Mouse (Mus musculus) 3134 (cell line): Measurements from ENCODE around the gene Gdf15.

Experiments
- DNase-seq: peaks from one replicate; pipeline ENCODE4 v3.0.0-alpha.2; 2011; ENCODE audit warnings: low spot score; ENCODE audit not compliant: insufficient read length; ENCODE audit errors: extremely low read depth

The Gdf15 gene

DNA sequence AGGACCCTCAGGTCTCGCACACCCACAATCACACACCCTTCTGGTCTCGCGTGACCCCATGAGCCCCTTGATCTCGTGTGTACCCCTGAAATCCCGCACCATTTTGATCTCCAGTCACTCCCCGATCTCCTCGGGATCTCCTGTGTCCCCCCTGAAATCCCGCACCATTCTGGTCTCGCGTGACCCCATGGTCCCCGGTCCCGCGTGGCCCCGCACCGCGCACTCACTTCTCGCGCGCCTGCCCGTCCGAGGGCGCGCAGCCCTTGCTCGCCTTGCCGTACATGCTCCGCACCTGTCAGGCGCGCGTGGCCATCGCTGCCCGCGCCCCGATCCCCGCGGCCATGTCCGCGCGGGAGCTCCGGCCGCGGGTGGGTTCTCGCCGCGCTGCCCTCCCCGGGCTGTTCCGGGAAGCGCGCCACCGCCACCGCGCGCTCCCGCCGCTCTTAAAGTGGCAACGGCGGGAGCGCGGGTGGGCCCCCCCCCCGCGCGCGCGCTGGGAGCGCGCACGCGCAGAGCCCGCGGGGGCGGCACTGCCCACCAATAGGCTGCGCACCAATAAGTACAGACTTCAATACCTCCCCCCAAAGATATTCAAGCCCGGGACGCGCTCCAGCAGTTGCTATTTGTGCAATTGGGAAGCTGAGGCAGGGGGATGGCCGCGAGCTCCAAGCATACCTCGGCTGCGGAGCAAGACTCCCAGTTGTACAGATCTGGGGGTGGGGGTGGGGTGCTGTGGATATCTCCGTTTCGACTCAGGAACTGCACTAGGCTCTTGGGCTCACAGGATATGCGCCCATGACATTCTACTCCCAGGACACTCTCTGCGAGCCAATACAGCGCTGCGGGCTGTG lies 24.1 kb downstream of the Gdf15 start:
- peak; percentile 91 for DNase-seq

DNA sequence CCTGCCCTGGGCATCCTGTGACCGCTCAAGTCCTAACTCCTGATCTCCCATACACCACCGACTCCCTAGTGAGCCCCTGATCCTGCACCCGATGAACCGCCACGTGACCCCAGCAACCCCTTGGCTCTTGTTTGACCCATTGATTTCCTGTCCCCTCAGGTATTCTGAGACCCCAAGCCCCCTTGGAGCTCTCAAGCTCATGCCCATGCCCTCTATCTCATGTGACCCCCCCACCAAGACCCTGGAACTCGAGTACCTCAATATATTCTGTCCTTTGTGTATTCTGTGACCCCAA lies 24.7 kb downstream of the Gdf15 start:
- no peak for DNase-seq

DNA sequence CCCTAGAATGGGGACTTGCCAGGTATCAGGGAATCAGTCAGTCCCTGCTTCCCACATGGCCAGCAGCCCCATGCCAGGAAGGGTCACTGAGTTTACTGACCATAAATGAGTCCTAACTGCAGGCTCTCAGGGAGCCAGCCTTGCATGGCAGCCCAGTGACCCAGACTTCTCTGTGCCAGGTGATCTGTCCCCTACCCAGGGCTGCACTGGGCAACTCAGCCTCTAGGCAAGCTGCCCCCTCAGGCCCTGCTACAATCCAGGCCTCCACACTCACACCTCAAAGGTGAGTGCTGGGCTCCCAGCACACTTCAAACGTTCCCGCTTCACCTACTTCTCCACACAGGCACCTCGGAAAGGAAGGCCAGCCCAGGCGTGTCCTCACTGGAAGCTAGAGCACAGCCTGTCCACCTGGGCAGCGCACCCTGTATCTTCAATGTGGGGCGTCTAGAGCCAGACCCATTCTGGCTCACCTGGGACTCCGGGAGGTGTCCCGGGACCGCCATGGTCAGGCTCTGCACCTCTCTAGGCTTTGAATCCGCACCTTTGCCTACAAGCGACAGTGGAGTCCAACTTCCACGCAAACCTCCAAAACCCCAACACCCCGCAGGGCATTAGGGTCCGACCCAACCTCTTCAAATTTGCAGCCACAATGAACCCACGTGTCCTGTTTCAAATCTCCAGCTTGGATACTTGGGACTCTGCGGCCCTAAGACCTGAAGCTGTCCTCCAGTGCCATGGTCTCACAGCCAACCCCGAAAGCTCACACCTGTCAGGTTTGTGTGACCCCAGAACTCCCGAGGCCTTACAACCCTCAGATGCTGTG lies 25.3 kb downstream of the Gdf15 start:
- no peak for DNase-seq

DNA sequence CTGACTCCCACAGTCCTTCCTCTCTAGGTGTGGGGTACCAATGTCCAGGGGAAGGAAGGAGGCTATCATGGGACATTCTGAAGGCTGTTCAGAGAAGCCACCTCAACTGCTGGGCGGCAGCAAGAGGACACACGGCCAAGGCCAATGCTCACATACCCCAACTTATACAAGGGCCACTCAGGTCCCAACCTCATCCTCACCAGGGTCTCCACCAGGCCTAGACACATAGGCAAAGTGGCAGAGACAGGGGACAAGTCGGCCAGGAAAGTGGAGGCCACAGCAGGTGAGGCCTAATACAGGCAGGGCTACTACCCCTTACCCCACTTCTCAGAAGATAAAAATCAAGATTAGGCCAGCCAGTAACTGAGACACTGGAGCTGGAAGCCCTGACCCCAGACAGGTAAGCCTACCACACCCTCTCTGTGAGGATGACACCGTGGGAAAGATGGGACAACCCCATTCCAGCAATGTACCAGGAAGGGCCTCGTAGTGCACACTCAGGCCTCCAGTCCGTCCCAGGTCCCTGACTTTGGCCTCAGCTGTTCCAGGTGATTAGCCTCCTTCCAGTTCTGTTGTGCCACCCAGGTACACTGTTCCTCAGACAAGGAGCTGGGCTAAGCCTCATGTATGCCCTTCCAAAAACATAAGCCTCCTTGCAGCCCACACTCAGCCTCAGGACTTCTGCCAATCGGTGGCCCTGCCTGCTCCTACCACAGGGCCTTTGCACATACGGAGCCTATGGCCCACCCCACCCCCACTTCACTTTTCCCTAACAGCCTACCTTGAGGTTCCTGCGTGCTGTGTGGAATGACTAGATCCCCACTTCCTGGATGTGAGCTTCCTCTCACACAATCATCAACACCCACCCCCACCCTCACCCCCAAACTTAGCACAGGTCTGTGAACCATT lies 26.1 kb downstream of the Gdf15 start:
- DNase-seq: no peak

DNA sequence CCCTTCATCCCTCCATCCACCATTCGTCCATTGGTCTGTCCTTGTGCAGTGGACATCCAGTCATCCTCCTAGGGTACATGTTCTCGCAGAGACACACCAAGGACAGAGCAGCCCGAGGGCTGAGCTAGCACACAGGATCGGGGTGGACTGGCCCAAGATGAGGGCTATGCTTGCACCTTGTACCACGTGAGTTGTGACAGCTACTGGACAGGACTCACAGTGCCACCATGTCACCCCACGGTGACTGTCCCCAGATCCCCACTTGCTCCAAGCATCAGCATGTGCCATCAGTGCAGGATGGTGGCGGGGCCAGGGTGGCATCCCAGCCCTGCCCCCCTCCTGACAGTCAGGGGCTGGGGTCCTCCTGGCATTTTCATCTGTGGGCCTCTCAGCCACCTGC lies 27.7 kb downstream of the Gdf15 start:
- no peak for DNase-seq

DNA sequence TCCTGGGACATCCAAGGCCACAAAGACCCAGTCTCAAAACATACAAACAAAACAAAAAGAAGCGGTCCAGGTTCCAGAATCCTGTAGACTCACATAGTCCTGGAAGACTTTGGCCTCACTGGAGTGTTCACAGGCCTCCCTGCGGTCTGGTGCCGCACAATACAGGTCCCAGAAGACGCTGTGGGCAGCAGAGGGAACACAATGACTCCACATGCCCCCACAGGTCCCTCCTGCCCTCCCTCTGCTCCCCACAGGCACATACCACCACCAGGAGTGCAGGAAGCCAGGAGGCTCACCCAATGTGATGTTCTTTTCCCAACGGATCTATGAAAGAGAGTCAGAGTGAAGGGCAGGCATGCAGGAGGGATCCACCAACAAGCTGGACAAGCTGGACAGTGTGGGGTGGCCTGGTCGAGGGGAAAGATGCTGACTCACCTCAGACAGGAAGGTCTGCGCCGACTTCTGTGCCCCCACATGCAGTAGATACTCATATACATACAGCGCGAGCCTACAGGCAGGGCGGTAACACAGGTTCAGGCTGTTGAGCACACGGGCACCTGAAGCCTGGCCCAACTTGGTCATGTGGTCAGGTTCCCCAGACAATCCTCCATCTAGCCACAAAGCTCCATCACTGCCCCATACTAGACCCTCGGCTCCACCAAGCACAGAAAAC lies 30.0 kb downstream of the Gdf15 start:
- no peak for DNase-seq

DNA sequence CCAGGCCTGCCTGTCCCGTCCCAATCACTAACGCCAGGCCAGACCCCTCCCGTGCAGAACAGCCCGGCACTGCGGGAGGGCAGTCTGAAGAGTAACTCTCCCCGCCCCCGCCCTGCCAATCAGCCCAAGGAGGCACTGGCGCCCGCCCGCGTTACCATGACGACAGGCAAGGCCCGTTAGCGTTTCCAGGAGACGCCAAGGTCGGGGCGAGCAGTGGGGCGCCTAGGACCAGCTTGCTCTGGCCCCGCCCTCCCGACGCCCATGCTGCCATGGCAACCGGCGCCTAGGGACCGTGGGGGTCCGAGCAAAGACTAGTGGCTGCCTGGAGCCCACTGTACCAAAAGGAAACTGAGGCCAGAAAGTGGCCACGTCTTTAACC lies 31.0 kb downstream of the Gdf15 start:
- DNase-seq: no peak

DNA sequence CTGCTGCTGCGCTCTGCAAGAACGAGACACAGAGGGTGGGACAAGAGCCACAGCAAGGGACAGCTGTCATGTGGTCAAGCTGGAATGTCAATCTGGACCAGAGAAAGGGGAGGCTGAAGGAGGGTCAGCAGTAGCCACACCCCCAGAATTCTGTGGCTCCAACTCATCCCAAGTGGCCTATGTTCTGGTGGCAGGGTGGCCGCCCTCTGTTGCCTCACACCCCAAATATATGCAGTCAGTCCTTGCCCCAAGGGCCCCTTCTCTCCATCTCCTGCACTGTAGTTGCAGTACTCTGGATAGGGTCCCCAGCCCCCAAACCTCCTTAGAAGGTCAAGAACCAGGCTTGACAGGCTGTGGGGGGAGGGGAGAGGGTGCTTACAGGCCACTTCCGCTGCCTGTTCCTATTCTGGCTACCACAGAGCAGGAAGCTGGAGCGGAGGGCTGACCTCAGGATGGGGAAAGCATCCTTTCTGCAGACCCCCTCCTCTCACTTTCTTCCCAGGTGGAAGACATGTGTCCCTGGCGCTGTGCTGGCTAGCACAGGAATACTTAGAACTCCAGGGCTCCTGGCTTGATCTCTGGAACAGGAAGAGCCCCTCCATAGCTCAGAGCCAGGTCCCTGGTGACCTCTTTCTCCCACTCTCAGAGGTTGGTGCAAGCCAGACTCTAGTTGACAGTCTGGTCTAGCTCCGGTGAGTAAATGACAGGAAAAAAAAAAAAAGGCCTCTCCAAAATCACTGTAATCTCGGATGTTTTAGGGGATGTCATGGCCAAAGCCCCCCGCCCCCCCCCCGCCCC lies 31.6 kb downstream of the Gdf15 start:
- no peak for DNase-seq

DNA sequence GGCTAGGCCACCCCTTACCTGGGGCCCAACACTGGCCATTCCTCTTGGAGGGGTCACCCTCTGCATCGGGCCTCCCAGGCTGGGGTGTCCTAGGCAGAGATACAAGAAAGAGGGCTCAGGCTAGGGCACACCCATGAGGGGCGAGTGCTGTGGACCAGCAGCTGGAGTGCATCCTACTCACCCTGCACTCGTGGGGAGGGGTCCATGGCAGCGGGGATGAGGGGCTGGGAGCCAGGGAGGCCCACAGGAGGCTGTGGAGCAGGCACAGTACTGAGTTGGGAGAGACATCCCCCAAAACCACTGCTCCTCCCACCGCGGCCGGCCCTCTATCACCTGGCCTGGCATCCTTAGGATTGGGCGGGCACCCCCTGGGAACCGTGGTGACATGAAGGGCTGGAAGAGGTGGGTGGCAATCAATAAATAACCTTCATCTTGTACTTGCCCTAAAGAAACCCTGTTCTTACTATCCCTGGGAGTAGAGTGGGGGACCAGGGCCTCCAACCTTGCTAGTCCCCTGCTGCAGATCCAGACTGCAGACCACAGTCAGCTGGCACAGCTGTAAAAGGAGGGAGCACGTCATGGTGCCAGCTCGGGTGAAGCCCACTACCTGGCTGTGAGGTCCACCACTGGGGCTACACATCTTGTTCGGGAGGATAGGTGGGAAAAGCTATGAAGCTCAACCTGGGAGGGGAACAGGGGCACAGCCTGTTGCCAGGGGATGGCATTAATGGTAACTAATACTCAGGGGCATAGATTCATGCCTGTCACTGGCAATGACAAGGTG lies 32.6 kb downstream of the Gdf15 start:
- DNase-seq: no peak

DNA sequence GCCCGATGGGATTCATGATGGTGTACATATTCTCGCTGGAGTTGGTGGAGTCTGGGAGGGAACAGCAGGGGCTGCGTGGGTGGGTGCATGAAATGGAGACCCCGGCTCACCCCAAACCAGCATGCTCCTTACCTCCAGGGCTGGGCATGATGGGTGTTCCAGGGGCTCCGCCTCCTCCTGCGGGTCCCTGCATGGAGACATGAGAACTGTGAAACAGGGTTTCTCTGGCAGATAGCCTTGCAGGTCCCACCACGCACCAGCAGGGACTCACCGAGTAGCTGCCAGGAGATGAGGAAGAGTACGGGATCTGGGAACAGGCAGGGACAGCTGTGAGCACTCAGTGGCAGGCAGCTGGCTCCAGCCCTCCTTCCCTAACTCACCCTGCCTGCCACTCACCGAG lies 33.5 kb downstream of the Gdf15 start:
- no peak for DNase-seq

DNA sequence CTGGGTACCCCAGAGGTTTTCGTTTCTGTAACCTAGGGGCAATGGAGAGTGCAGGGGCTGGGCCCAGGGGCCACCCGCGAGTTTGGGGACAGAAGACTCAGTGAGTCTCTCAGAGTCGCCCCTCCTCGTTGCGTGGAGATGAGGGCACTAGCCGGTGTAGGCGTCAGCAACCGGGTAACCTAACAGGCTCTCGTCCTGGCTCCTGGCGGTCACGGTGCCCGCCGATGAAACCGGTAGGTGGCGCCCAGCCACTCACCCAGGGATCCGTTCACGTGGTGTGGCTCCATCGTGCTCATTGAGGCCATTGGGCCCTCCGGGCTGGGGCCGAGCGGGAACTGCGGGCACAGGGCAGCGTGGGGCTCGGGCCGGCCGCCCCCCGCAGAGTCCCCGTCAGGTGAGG lies 34.0 kb downstream of the Gdf15 start:
- DNase-seq: no peak

DNA sequence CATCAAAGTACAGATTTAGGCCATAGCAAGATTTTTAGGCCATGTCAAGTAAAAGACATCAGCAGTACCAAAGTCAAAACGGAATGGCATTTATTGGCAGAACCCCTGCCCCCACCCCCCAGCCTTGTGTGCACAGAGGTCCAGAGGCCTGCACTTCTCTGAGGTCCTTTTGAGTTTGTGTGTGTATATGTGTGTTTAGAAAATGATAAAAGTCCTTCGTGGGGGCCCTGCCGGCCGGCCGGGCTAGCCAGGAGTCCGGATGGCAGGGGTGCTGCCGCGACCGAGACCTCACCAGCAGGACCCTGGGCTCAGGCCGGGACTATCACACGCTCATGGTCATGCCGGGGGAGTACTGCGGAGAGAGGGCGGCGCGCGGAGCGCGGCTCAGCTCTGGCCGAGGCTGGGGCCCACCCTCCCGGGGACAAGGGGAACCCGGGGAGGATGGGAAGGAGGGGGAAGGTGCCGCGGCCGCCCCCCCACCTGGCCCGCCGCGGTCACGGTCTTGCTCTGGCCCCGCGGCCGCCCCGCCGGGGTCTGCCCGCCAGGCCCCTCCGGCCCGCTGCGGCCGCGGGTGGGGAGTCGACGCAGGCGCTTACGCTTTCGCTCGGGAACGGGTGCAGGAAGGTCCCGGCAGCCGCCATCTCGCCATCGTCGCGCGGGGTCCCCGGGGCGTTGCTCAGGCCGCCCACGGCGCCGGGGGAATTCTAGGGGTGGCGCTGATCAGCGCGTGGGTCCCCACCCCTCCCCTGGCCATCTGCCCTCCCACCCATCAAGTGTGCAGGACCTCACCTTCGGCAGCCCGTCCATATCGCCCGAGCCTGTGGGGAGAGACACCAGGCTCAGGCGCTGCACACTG lies 34.6 kb downstream of the Gdf15 start:
- no peak for DNase-seq

DNA sequence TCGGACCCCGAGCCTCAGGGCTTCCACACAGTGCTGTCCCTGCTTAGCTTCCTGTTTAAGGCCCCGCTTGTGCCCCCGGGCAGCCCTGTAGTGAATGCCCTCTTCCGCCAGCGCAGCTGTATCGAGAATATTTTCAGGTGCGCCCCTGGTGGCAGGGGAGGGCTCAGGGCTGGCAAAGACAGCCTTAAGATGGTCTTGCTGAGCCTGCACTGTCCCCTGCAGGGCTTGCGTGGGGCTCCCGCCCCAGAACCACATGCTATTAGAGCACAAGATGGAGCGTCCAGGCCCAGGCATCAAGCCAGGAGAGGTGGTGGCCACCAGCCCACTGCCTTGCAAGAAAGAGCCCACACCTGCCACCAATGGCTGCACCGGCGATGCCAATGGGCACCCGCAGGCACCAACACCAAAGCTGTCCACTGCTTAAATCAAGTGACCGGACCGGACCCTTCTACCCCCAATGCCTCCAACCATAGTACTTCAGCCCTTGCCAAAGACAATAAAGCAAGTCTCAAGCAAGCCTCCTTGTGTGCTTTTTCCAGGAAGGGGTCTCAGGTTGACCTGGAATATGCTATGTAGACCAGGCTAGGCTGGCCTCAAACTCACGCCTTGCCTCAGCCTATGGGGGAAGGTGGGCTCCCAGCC lies 35.4 kb downstream of the Gdf15 start:
- DNase-seq: no peak

DNA sequence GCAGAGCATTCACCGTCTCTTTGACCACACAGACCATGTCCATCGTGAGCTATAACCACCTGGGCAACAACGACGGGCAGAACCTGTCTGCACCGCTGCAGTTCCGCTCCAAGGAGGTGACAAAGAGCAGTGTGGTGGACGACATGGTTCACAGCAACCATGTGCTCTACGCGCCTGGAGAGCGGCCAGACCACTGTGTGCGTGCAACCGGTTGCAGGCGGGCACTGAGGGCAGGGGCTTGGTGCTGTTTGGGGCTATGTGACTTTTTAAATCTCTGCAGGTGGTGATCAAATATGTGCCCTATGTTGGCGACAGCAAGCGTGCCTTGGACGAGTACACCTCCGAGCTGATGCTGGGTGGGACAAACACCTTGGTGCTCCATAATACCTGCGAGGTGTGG lies 36.0 kb downstream of the Gdf15 start:
- DNase-seq: no peak

DNA sequence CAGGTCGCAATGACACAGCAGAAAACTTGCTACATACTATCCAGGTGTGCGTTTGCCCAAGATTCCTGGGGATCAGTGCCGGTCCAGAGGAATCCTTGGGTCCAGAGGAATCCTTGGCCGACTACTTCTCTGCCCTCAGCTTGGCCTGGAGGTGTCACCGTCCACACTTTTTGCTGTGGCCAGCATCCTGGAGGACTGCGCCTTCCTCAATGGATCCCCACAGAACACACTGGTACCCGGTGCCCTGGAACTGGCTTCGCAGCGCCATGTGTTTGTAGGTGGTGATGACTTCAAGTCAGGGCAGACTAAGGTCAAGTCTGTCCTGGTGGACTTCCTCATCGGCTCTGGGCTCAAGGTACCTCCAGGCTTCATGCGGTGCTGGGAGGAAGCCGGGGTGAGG lies 36.4 kb downstream of the Gdf15 start:
- DNase-seq: no peak

DNA sequence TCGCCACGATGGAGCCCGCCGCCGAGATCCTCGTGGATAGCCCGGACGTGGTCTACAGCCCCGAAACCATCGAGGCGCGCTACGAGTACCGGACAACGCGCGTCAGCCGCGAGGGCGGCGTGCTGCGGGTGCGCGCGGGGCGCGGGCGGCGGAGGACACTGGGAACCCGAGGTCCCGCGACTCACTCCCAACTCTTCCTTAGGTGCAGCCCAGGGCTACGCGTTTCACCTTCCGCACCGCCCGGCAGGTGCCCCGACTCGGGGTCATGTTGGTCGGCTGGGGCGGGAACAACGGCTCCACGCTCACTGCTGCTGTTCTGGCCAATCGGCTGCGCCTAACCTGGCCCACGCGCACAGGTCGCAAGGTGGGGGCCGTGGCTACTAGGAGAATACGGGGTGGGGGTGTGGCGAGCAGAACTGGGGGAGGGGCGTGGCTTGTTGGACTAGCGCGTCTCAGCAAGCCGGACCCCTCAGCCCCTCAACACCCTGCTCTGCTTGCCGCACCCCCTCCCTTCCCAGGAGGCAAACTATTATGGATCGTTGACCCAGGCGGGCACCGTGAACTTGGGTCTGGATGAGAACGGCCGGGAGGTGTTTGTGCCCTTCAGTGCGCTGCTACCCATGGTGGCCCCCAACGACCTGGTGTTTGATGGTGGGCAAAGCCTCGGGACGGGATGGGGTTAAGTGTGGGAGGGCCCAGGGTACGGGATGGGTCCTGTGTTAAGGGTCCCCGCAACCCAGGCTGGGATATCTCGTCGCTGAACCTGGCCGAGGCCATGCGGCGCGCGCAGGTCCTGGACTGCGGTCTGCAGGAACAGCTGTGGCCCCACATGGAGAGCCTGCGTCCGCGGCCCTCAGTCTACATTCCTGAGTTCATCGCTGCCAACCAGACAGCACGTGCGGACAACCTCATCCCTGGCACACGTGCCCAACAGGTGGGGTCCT lies 37.4 kb downstream of the Gdf15 start:
- DNase-seq: no peak
